ENCODE assay signal across 10 mouse cellular contexts in genomic region chr5:135089653-135090052, GRCm38 (mm10). TPM values are rescaled to one million over a fixed set of nuclear protein-coding genes. Genes with fewer than 3 reads are reported as not detected.
DNase-seq lines count a peak whose midpoint lies in the region; ATAC-seq and TF ChIP-seq lines count a peak whose summit lies in the region.
"Had no signal": no experiment of that assay in that cellular context is flagged by ENCODE, and none has a peak within 500 bp of the region (broad histone marks: within the 10 kb centered on the region; RNA-seq: fewer than 3 reads in every experiment).

Mlxipl (plus strand) TSS chr5:135089890.

- H3K27ac ChIP-seq in intestine, embryonic 16.5 days (ENCODE audit: low read length) = no peak within 1 kb of the TSS
- no peak within 1 kb of the TSS for H3K27ac ChIP-seq in liver, postnatal 0 days (ENCODE audit: low read depth)

- H3K9ac ChIP-seq in intestine, embryonic 16.5 days (ENCODE audit: low read depth, low read length) = peak within 1 kb of the TSS; percentile 46; the same call in 1 of the 2 replicates
- no peak within 1 kb of the TSS for H3K9ac ChIP-seq in liver, postnatal 0 days (replicated peaks)

- ATAC-seq in intestine, embryonic 16.5 days = peak; percentile 94
- peak; percentile 86 for ATAC-seq in liver, postnatal 0 days
- no peak for ATAC-seq in megakaryocyte, adult 5-6 weeks (ENCODE audit: poor library complexity, severe bottlenecking)

- DNase-seq in lung, adult 2 months = no peak
- DNase-seq in lung, postnatal 10 days = no peak
- no peak for DNase-seq in gastrocnemius, adult 18-20 months (ENCODE audit: low spot score)
- DNase-seq in liver, postnatal 0 days = peak; percentile 39
- DNase-seq in B cell, adult 2 months = no peak
- no peak for DNase-seq in thymus, postnatal 36 days

- no peak for TF ChIP-seq POLR2A in lung, adult 2 months (IDR thresholded peaks at IDR 0.05; ENCODE audit: borderline replicate concordance, extremely low read depth, low read depth, low read length)

- no peak for TF ChIP-seq CTCF in lung, adult 2 months (IDR thresholded peaks at IDR 0.05; ENCODE audit: insufficient read depth, low read length)
- 0 out of 2 replicates have a peak, but pooled peaks have one; percentile 5 for TF ChIP-seq CTCF in liver, postnatal 0 days (IDR thresholded peaks at IDR 0.05; ENCODE audit: low read depth)

- no peaks in the 10 kb centered on the region for H3K9me3 ChIP-seq in intestine, embryonic 16.5 days (ENCODE audit: control insufficient read depth, low read length)
- H3K9me3 ChIP-seq in liver, postnatal 0 days (ENCODE audit: low read length) = no peaks in the 10 kb centered on the region

- no peak within 1 kb of the TSS for H3K4me3 ChIP-seq in lung, adult 2 months (replicated peaks; ENCODE audit: extremely low read depth, low read depth, low read length)
- peak within 1 kb of the TSS; percentile 24 for H3K4me3 ChIP-seq in intestine, embryonic 16.5 days (ENCODE audit: low read length)
- H3K4me3 ChIP-seq in liver, postnatal 0 days (ENCODE audit: low read depth, low read length) = no peak within 1 kb of the TSS
- H3K4me3 ChIP-seq: erythroblast, embryonic 14.5 days had no signal

- H3K36me3 ChIP-seq in intestine, embryonic 16.5 days (ENCODE audit: control insufficient read depth, insufficient read depth, low read length) = no peaks in the 10 kb centered on the region
- H3K36me3 ChIP-seq in liver, postnatal 0 days (replicated peaks; ENCODE audit: insufficient read depth, low read length) = no peaks in the 10 kb centered on the region

- H3K4me2 ChIP-seq in intestine, embryonic 16.5 days (ENCODE audit: low read depth, low read length) = peak within 1 kb of the TSS; percentile 45
- 0 out of 2 replicates have a peak within 1 kb of the TSS, but pooled peaks have one; percentile 22 for H3K4me2 ChIP-seq in liver, postnatal 0 days (ENCODE audit: low read depth, low read length)

- peaks cover 29% of the 10 kb centered on the region for H3K27me3 ChIP-seq in intestine, embryonic 16.5 days (replicated peaks; ENCODE audit: control insufficient read depth, insufficient read depth, low read length)
- peaks cover 38% of the 10 kb centered on the region for H3K27me3 ChIP-seq in liver, postnatal 0 days (ENCODE audit: insufficient read depth, low read length)

- H3K4me1 ChIP-seq in lung, adult 2 months (ENCODE audit: control insufficient read depth, insufficient read depth, low read length) = no peaks in the 10 kb centered on the region
- H3K4me1 ChIP-seq in intestine, embryonic 16.5 days (ENCODE audit: control insufficient read depth, insufficient read depth, low read length) = 0 out of 2 replicates have a peak, but pooled peaks cover 4% of the 10 kb centered on the region
- H3K4me1 ChIP-seq in liver, postnatal 0 days (ENCODE audit: insufficient read depth) = no peaks in the 10 kb centered on the region

- no peak for TF ChIP-seq EP300 in liver, postnatal 0 days (IDR thresholded peaks at IDR 0.05; ENCODE audit: low read depth)

- 3% methylated on average over 39 of the region's 39 CpGs for WGBS in lung, adult 2 months
- under 1% methylated on average over 36 of the region's 39 CpGs for WGBS in intestine, embryonic 16.5 days
- WGBS in liver, postnatal 0 days (ENCODE audit: insufficient replicate concordance) = 6% methylated on average over 37 of the region's 39 CpGs

RNA-seq across cellular contexts. Expression of gene Mlxipl, which starts in this region (rescaled TPM):
- polyA plus RNA-seq in lung, adult 2 months (2012; rRNA removed) = 17.8 and 28.5 TPM in 2 replicates
- total RNA-seq in gastrocnemius, adult 18-20 months (2021) = 10 to 100 TPM; 54.5 to 64.1 TPM
- 8.2 and 9.5 TPM in 2 replicates for polyA plus RNA-seq in intestine, embryonic 16.5 days (2015; fragmentation: Nextera tagmentation; extraction: Ambion mirVana)
- 18.2 and 19.5 TPM in 2 replicates for polyA plus RNA-seq in liver, postnatal 0 days (2015; fragmentation: Nextera tagmentation; extraction: Ambion mirVana)
- 0.05 and 0.31 TPM in 2 replicates for total RNA-seq in megakaryocyte, adult 5-6 weeks (2015)
- total RNA-seq in megakaryocyte, adult 5-6 weeks (2017) = 0.45 and 0.62 TPM in 2 replicates
- total RNA-seq: CH12.LX had no signal

Comparison
In these comparisons a context has a peak if more than half of its experiments do, and no peak if none do; other contexts are left out.
1. RNA of gene Mlxipl (total RNA-seq): 54.5 to 64.1 TPM in gastrocnemius, adult 18-20 months; 0.05 to 0.62 TPM in megakaryocyte, adult 5-6 weeks; every median in the first group is over 10 times any median in the second.